Mouse (Mus musculus) ES-Bruce4 (cell line): ENCODE data around the gene Hepacam2. TPM values are rescaled to one million over a fixed set of nuclear protein-coding genes. Genes with fewer than 3 reads are reported as not detected.

ENCODE experiments used
- H3K27ac ChIP-seq: 2 replicates; pipeline ENCODE4 v1.5.1; 2012; ENCODE audit warnings: low read length, inconsistent platforms; ENCODE audit not compliant: insufficient read depth
- H3K27me3 ChIP-seq: 2 replicates; pipeline ENCODE4 v1.6.1; 2012; ENCODE audit warnings: mild to moderate bottlenecking, low read length, inconsistent platforms; ENCODE audit not compliant: control insufficient read depth, poor library complexity, insufficient read depth, severe bottlenecking
- H3K36me3 ChIP-seq: 2 replicates; pipeline ENCODE4 v1.6.1; 2012; ENCODE audit warnings: inconsistent platforms, mild to moderate bottlenecking, low read length, moderate library complexity; ENCODE audit not compliant: control insufficient read depth, poor library complexity, insufficient read depth, severe bottlenecking
- H3K4me1 ChIP-seq: one replicate; pipeline ENCODE4 v1.8.1; 2011; ENCODE audit warnings: low read length; ENCODE audit not compliant: control insufficient read depth, insufficient read depth
- H3K4me3 ChIP-seq: 2 replicates; pipeline ENCODE4 v1.5.1; 2011; ENCODE audit warnings: low read depth, mild to moderate bottlenecking, low read length
- H3K9ac ChIP-seq: 2 replicates; pipeline ENCODE4 v1.6.1; 2012; ENCODE audit warnings: low read depth, mild to moderate bottlenecking, inconsistent platforms; ENCODE audit not compliant: poor library complexity, severe bottlenecking
- H3K9me3 ChIP-seq: replicated peaks from 2 replicates; pipeline ENCODE4 v1.6.1; 2012; ENCODE audit warnings: mild to moderate bottlenecking, low read length, inconsistent platforms; ENCODE audit not compliant: control insufficient read depth, poor library complexity, insufficient read depth, severe bottlenecking
- CTCF ChIP-seq: IDR thresholded peaks from one replicate; pipeline ENCODE4 v1.8.1; 2011; ENCODE audit warnings: low read depth, low read length
- EP300 ChIP-seq: IDR thresholded peaks from 2 replicates; pipeline ENCODE4 v1.6.1; 2011; ENCODE audit warnings: low read depth, low read length; ENCODE audit not compliant: insufficient read depth
- POLR2A ChIP-seq: IDR thresholded peaks from one replicate; pipeline ENCODE4 v1.8.1; 2011; ENCODE audit warnings: low read length; ENCODE audit not compliant: insufficient read depth
- polyA plus RNA-seq: library from polyadenylated mRNA; stranded (reverse); fragments of >200 nt; gene quantifications from 2 replicates; pipeline ENCODE4 v1.2.4, GENCODE M21; 2011; ENCODE audit warnings: low read depth; ENCODE audit not compliant: missing spikeins, insufficient read depth, insufficient read length

Hepacam2 gene
- polyA plus RNA-seq, result 0.40 and 0.88 TPM in 2 replicates

- Histone ChIP-seq H3K27me3 (no peaks in the 10 kb centered on the region), H3K36me3 (no peaks in the 10 kb centered on the region), H3K9me3 (no peaks in the 10 kb centered on the region), H3K4me1 (no peaks in the 10 kb centered on the region), H3K9ac (peak within 1 kb of the TSS; percentile 86), H3K27ac (no peak within 1 kb of the TSS; the same call in 1 of the 2 replicates), H3K4me3 (peak within 1 kb of the TSS; percentile 94)
- TF ChIP-seq EP300 (no peak), CTCF (no peak), POLR2A (no peak)
Measured at GRCm38 (mm10) chr6:3498162-3498848, at the start of gene Hepacam2, which contains the start of gene Vps50. Hepacam2 (minus strand) TSS chr6:3498298. Vps50 (plus strand) TSS chr6:3498382.

GRCm38 (mm10) chr6:3544970-3545369 is 46.9 kb upstream of the Hepacam2 start:
- Histone ChIP-seq H3K9ac (no peak overlapping the region), H3K9me3 (no peaks in the 10 kb centered on the region), H3K27ac (peak overlapping the region; percentile 51; the same call in 1 of the 2 replicates), H3K27me3 (no peaks in the 10 kb centered on the region), H3K4me3 (no peak overlapping the region), H3K4me1 (no peaks in the 10 kb centered on the region), H3K36me3 (no peaks in the 10 kb centered on the region)
- TF ChIP-seq POLR2A, result no peak
- TF ChIP-seq EP300, result no peak
- no peak for TF ChIP-seq CTCF

- TF ChIP-seq POLR2A (no peak), EP300 (no peak), CTCF (no peak)
- Histone ChIP-seq H3K9ac (no peak overlapping the region), H3K9me3 (no peaks in the 10 kb centered on the region), H3K27me3 (no peaks in the 10 kb centered on the region), H3K4me3 (no peak overlapping the region), H3K27ac (no peak overlapping the region), H3K36me3 (peaks cover 3% of the 10 kb centered on the region; the same call in 1 of the 2 replicates), H3K4me1 (no peaks in the 10 kb centered on the region)
Measured at GRCm38 (mm10) chr6:3543862-3544261, 45.8 kb upstream of the Hepacam2 start.

GRCm38 (mm10) chr6:3539470-3539869 is 41.4 kb upstream of the Hepacam2 start:
- Histone ChIP-seq H3K4me3 (no peak overlapping the region), H3K27me3 (no peaks in the 10 kb centered on the region), H3K27ac (no peak overlapping the region), H3K4me1 (no peaks in the 10 kb centered on the region), H3K9me3 (no peaks in the 10 kb centered on the region), H3K36me3 (peaks cover 3% of the 10 kb centered on the region), H3K9ac (no peak overlapping the region)
- TF ChIP-seq EP300 (no peak), POLR2A (no peak), CTCF (no peak)

GRCm38 (mm10) chr6:3536048-3536447 is 38.0 kb upstream of the Hepacam2 start:
- TF ChIP-seq EP300 (no peak), CTCF (no peak), POLR2A (no peak)
- no peaks in the 10 kb centered on the region for H3K4me1 ChIP-seq
- H3K4me3 ChIP-seq, result no peak overlapping the region
- no peaks in the 10 kb centered on the region for H3K27me3 ChIP-seq
- peaks cover 3% of the 10 kb centered on the region for H3K36me3 ChIP-seq
- H3K27ac ChIP-seq, result no peak overlapping the region
- no peaks in the 10 kb centered on the region for H3K9me3 ChIP-seq
- no peak overlapping the region for H3K9ac ChIP-seq

GRCm38 (mm10) chr6:3531445-3531844 is 33.3 kb upstream of the Hepacam2 start:
- Histone ChIP-seq H3K36me3 (no peaks in the 10 kb centered on the region), H3K27ac (no peak overlapping the region), H3K27me3 (no peaks in the 10 kb centered on the region), H3K4me3 (no peak overlapping the region), H3K4me1 (no peaks in the 10 kb centered on the region), H3K9ac (no peak overlapping the region), H3K9me3 (no peaks in the 10 kb centered on the region)
- TF ChIP-seq EP300 (no peak), CTCF (no peak), POLR2A (no peak)
